27 mouse cellular contexts compared by ENCODE assay signal in the genomic region with DNA sequence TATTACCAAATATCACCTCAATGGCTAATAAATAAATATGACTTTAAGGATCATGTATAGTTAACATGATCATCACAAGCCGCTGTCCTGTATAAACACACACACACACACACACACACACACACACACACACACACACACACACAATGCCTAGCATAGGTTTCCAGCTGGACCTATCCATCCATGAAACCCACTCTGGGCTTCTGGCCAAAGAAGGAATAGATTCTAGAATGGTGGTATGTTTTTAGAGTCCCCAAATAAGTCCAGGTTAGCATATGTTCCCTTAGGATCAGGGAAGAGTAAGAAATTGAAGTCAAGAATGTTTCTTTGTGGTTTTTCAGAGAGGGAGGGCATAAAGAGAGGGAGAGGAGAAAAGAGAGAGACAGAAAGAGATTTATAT.
"Had no signal": no experiment of that assay in that cellular context is flagged by ENCODE, and none has a peak within 500 bp of the region (broad histone marks: within the 10 kb centered on the region; RNA-seq: fewer than 3 reads in every experiment).

No protein-coding gene starts in this region.

- ATAC-seq: intestine, postnatal 0 days; liver, embryonic 12.5 days had no signal

- H3K9ac ChIP-seq: limb, embryonic 13.5 days; liver, embryonic 12.5 days; liver, embryonic 15.5 days; lung, embryonic 15.5 days; neural tube, embryonic 13.5 days had no signal

- H3K27ac ChIP-seq: kidney, postnatal 0 days; layer of hippocampus, adult 2 months; limb, embryonic 10.5 days; limb, embryonic 13.5 days; liver, embryonic 12.5 days; liver, embryonic 15.5 days; lung, embryonic 15.5 days; midbrain, embryonic 10.5 days; neural tube, embryonic 13.5 days; stomach, postnatal 0 days had no signal

- H3K4me2 ChIP-seq: limb, embryonic 13.5 days; liver, embryonic 12.5 days; liver, embryonic 15.5 days; lung, embryonic 15.5 days; neural tube, embryonic 13.5 days had no signal

- H3K9me3 ChIP-seq: limb, embryonic 10.5 days; liver, embryonic 12.5 days; liver, embryonic 15.5 days; lung, embryonic 15.5 days; megakaryocyte, embryonic 14.5 days; neural tube, embryonic 13.5 days had no signal

- H3K27me3 ChIP-seq: limb, embryonic 13.5 days; liver, embryonic 12.5 days; liver, embryonic 15.5 days; lung, embryonic 15.5 days; megakaryocyte, embryonic 14.5 days; neural tube, embryonic 13.5 days had no signal

- H3K4me3 ChIP-seq: layer of hippocampus, adult 2 months; limb, embryonic 10.5 days; limb, embryonic 13.5 days; liver, embryonic 12.5 days; liver, embryonic 15.5 days; lung, embryonic 15.5 days; megakaryocyte, embryonic 14.5 days; midbrain, embryonic 10.5 days; myocyte; neural tube, embryonic 13.5 days had no signal

- H3K36me3 ChIP-seq: limb, embryonic 10.5 days; limb, embryonic 13.5 days; liver, embryonic 12.5 days; liver, embryonic 15.5 days; lung, embryonic 15.5 days; midbrain, embryonic 10.5 days; neural tube, embryonic 13.5 days had no signal

- H3K4me1 ChIP-seq: limb, embryonic 13.5 days; liver, embryonic 12.5 days; liver, embryonic 15.5 days; lung, embryonic 15.5 days; megakaryocyte, embryonic 14.5 days had no signal

- DNase-seq: kidney, adult 2 months; kidney, postnatal 25 days; layer of hippocampus, adult 9-11 months; layer of hippocampus, postnatal 36 days; liver; lung, adult 18-20 months; lung, postnatal 10 days; lung, postnatal 36 days; right cerebral cortex, adult 18-20 months; right cerebral cortex, postnatal 14 days; right cerebral cortex, postnatal 4 days; thymus, adult 2 months; thymus, postnatal 14 days; thymus, postnatal 4 days had no signal
